In the genomic region with DNA sequence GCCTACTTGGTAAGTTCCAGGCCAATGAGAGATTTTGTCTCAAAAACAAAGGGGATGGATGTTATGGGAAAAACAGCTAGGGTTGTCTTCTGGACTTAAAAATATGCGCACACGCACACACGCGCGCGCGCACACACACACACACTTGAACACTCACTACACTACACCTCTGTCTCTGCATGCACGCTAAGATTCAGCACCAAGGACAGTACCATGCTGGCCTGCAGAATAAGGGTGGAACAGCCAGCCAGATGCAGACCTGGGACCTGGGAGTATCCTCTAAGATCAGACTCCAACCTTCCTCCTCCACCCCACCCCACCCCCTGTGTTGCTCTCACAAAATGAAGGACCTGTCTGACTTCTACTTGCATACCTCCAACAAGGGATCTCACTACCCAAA, we compare ENCODE assay signal across 9 mouse cellular contexts.
DNase-seq lines count a peak whose midpoint lies in the region; ATAC-seq and TF ChIP-seq lines count a peak whose summit lies in the region.
"Had no signal": no experiment of that assay in that cellular context is flagged by ENCODE, and none has a peak within 500 bp of the region (broad histone marks: within the 10 kb centered on the region; RNA-seq: fewer than 3 reads in every experiment).

No protein-coding gene starts in this region.

- H3K27ac ChIP-seq in forebrain, embryonic 11.5 days (ENCODE audit: low read depth, low read length) = no peak overlapping the region
- no peak overlapping the region for H3K27ac ChIP-seq in forebrain, embryonic 15.5 days (replicated peaks)
- H3K27ac ChIP-seq in stomach, postnatal 0 days (replicated peaks) = no peak overlapping the region
- H3K27ac ChIP-seq in gastrocnemius, adult 2 months = no peak overlapping the region
- H3K27ac ChIP-seq: heart, embryonic 13.5 days had no signal

- no peaks in the 10 kb centered on the region for H3K27me3 ChIP-seq in forebrain, embryonic 11.5 days (ENCODE audit: control insufficient read depth, insufficient read depth, low read length)
- H3K27me3 ChIP-seq in forebrain, embryonic 15.5 days = no peaks in the 10 kb centered on the region; the same call in 1 of the 2 replicates
- H3K27me3 ChIP-seq in stomach, postnatal 0 days (ENCODE audit: control insufficient read depth, insufficient read depth, low read length) = no peaks in the 10 kb centered on the region
- H3K27me3 ChIP-seq: heart, embryonic 13.5 days had no signal

- 68% methylated on average over 8 of the region's 8 CpGs for WGBS in forebrain, embryonic 11.5 days
- WGBS in forebrain, embryonic 15.5 days = 74% methylated on average over 8 of the region's 8 CpGs
- 62% methylated on average over 8 of the region's 8 CpGs for WGBS in stomach, postnatal 0 days

- H3K4me3 ChIP-seq in forebrain, embryonic 11.5 days (ENCODE audit: low read depth, low read length) = no peak overlapping the region
- H3K4me3 ChIP-seq in forebrain, embryonic 15.5 days = no peak overlapping the region
- H3K4me3 ChIP-seq in stomach, postnatal 0 days (ENCODE audit: low read depth, low read length) = no peak overlapping the region
- no peak overlapping the region for H3K4me3 ChIP-seq in gastrocnemius, adult 2 months
- H3K4me3 ChIP-seq: heart, embryonic 13.5 days had no signal

- no peak for ATAC-seq in forebrain, embryonic 11.5 days (replicated peaks; ENCODE audit: low FRiP score)
- no peak for ATAC-seq in forebrain, embryonic 15.5 days (replicated peaks)
- peak; percentile 59; the same call in 1 of the 2 replicates for ATAC-seq in stomach, postnatal 0 days (ENCODE audit: low FRiP score, low TSS enrichment)

- H3K9ac ChIP-seq in forebrain, embryonic 11.5 days (ENCODE audit: low read length) = no peak overlapping the region
- no peak overlapping the region for H3K9ac ChIP-seq in forebrain, embryonic 15.5 days (replicated peaks)
- no peak overlapping the region for H3K9ac ChIP-seq in stomach, postnatal 0 days (ENCODE audit: low read length)
- H3K9ac ChIP-seq: heart, embryonic 13.5 days had no signal

- H3K4me2 ChIP-seq in forebrain, embryonic 11.5 days (ENCODE audit: low read depth, low read length, severe bottlenecking) = no peak overlapping the region
- no peak overlapping the region for H3K4me2 ChIP-seq in forebrain, embryonic 15.5 days (replicated peaks)
- no peak overlapping the region for H3K4me2 ChIP-seq in stomach, postnatal 0 days (replicated peaks; ENCODE audit: low read depth)
- H3K4me2 ChIP-seq: heart, embryonic 13.5 days had no signal

- H3K4me1 ChIP-seq in forebrain, embryonic 11.5 days (replicated peaks; ENCODE audit: control insufficient read depth, insufficient read depth, low read length) = 0 out of 2 replicates have a peak, but pooled peaks cover 3% of the 10 kb centered on the region
- peaks cover 28% of the 10 kb centered on the region for H3K4me1 ChIP-seq in forebrain, embryonic 15.5 days
- no peaks in the 10 kb centered on the region for H3K4me1 ChIP-seq in stomach, postnatal 0 days (replicated peaks; ENCODE audit: control insufficient read depth, insufficient read depth)
- H3K4me1 ChIP-seq: heart, embryonic 13.5 days had no signal

- DNase-seq in forebrain, embryonic 11.5 days (ENCODE audit: low spot score) = peak; percentile 79
- peak; percentile 38 for DNase-seq in ovary, postnatal 36 days (ENCODE audit: low spot score)
- DNase-seq in ovary, postnatal 10 days (ENCODE audit: low spot score) = no peak
- DNase-seq in induced T-regulatory cell, adult 2 months (ENCODE audit: low read depth) = peak; percentile 47
- DNase-seq in stomach, postnatal 0 days (ENCODE audit: low spot score) = peak; percentile 71
- no peak for DNase-seq in right cerebral cortex, postnatal 10 days (ENCODE audit: low spot score in 2 of 2)
- no peak for DNase-seq in gastrocnemius, adult 2 months

- TF ChIP-seq CTCF in stomach, postnatal 0 days (IDR thresholded peaks at IDR 0.05; ENCODE audit: low read depth) = no peak
- no peak for TF ChIP-seq CTCF in gastrocnemius, adult 2 months (IDR thresholded peaks at IDR 0.05)

- intact Hi-C loops in gastrocnemius, adult 2 months (cut with DNase I) = no loop called here

- no peaks in the 10 kb centered on the region for H3K9me3 ChIP-seq in forebrain, embryonic 11.5 days (ENCODE audit: control insufficient read depth, low read length)
- H3K9me3 ChIP-seq in forebrain, embryonic 15.5 days = no peaks in the 10 kb centered on the region
- H3K9me3 ChIP-seq in stomach, postnatal 0 days (ENCODE audit: control insufficient read depth, low read length) = no peaks in the 10 kb centered on the region
- H3K9me3 ChIP-seq: heart, embryonic 13.5 days had no signal

- TF ChIP-seq EP300 in stomach, postnatal 0 days (optimal IDR thresholded peaks at IDR 0.05) = no peak

- no peaks in the 10 kb centered on the region for H3K36me3 ChIP-seq in forebrain, embryonic 11.5 days (ENCODE audit: control insufficient read depth, insufficient read depth, low read length)
- H3K36me3 ChIP-seq in forebrain, embryonic 15.5 days = no peaks in the 10 kb centered on the region
- H3K36me3 ChIP-seq in stomach, postnatal 0 days (ENCODE audit: control insufficient read depth, insufficient read depth, low read length) = no peaks in the 10 kb centered on the region
- H3K36me3 ChIP-seq: heart, embryonic 13.5 days had no signal

Comparison
In these comparisons a context has a peak if more than half of its experiments do, and no peak if none do; other contexts are left out.
1. DNase-seq: peak in forebrain, embryonic 11.5 days (single experiment), ovary, postnatal 36 days (single experiment), induced T-regulatory cell, adult 2 months (single experiment) and stomach, postnatal 0 days (single experiment); none in ovary, postnatal 10 days (single experiment), right cerebral cortex, postnatal 10 days (0 of 2) and gastrocnemius, adult 2 months (single experiment).